In the genomic region with DNA sequence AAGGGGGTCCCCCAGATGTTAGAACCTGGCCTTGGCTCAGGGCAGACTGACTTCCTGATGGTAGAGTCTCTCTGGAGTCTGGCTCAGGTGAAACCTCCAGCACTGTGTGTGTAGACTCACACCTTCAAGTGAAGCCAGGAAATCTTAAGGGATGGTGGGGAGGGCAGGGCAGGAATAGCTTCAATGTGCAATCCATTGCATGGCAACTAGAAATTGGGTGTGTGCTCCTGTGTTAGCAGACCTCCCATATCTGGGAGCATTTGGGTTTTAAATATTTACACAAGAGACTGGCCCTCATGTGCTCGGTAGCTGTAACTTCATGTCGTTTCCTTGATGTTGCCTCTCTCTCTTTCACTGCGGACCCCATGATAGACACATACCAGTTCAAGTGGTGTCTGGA, we compare ENCODE assay signal across 21 mouse cellular contexts.
"Had no signal": no experiment of that assay in that cellular context is flagged by ENCODE, and none has a peak within 500 bp of the region (broad histone marks: within the 10 kb centered on the region; RNA-seq: fewer than 3 reads in every experiment).

No protein-coding gene starts in this region.

- H3K4me2 ChIP-seq: hindbrain, embryonic 15.5 days; kidney, embryonic 15.5 days; limb, embryonic 12.5 days; limb, embryonic 15.5 days; liver, embryonic 11.5 days; midbrain, embryonic 13.5 days had no signal

- H3K36me3 ChIP-seq: hindbrain, embryonic 15.5 days; kidney, embryonic 15.5 days; limb, embryonic 12.5 days; limb, embryonic 15.5 days; midbrain, embryonic 13.5 days had no signal

- ATAC-seq: liver, postnatal 0 days; midbrain, embryonic 13.5 days had no signal

- H3K4me3 ChIP-seq: hindbrain, embryonic 15.5 days; kidney, embryonic 15.5 days; limb, embryonic 12.5 days; limb, embryonic 15.5 days; midbrain, embryonic 13.5 days had no signal

- H3K4me1 ChIP-seq: limb, embryonic 15.5 days had no signal

- H3K9me3 ChIP-seq: hindbrain, embryonic 15.5 days; kidney, embryonic 15.5 days; limb, embryonic 12.5 days; limb, embryonic 15.5 days; midbrain, embryonic 13.5 days had no signal

- DNase-seq: kidney, adult 11 months; kidney, adult 8-10 months; kidney, postnatal 10 days; kidney, postnatal 36 days; layer of hippocampus, postnatal 36 days; left cerebral cortex, postnatal 4 days; liver, postnatal 0 days; right cerebral cortex, adult 18-20 months; right cerebral cortex, postnatal 14 days; right cerebral cortex, postnatal 4 days; spleen, adult 18-20 months; thymus, adult 18-20 months; thymus, postnatal 36 days had no signal

- H3K27me3 ChIP-seq: hindbrain, embryonic 15.5 days; kidney, embryonic 15.5 days; limb, embryonic 12.5 days; limb, embryonic 15.5 days; midbrain, embryonic 13.5 days had no signal

- H3K9ac ChIP-seq: hindbrain, embryonic 15.5 days; kidney, embryonic 15.5 days; limb, embryonic 12.5 days; limb, embryonic 15.5 days; liver, embryonic 14.5 days; liver, postnatal 0 days; midbrain, embryonic 13.5 days had no signal

- H3K27ac ChIP-seq: hindbrain, embryonic 15.5 days; kidney, embryonic 15.5 days; limb, embryonic 12.5 days; limb, embryonic 15.5 days; liver, embryonic 14.5 days; macrophage; midbrain, embryonic 13.5 days had no signal
